Mouse (Mus musculus): Measurements from ENCODE around the gene Rbp1. TPM values are rescaled to one million over a fixed set of nuclear protein-coding genes. Genes with fewer than 3 reads are reported as not detected.
A peak's percentile ranks its signal among the peaks of the same experiment; 100 is the strongest.

The Rbp1 gene
- polyA plus RNA-seq, 1 experiment from 2014 or later: 37.0 TPM

GRCm38 (mm10) chr9:98400185-98400894 is 22.4 kb upstream of the Rbp1 start:
- H3K4me2 ChIP-seq: no peak overlapping the region
- peaks cover 62% of the 10 kb centered on the region for H3K36me3 ChIP-seq
- no peak overlapping the region for H3K9ac ChIP-seq
- no peak overlapping the region for H3K27ac ChIP-seq
- ATAC-seq: peak; percentile 36; the same call in 1 of the 2 replicates
- no peak overlapping the region for H3K4me3 ChIP-seq
- H3K9me3 ChIP-seq (replicated peaks): no peaks in the 10 kb centered on the region; the same call in 1 of the 2 replicates
- no peaks in the 10 kb centered on the region for H3K27me3 ChIP-seq (replicated peaks)
- WGBS (ENCODE audit: insufficient replicate concordance): 78% methylated on average over 13 of the region's 13 CpGs
- peaks cover 12% of the 10 kb centered on the region; the same call in 1 of the 2 replicates for H3K4me1 ChIP-seq

- ATAC-seq: no peak
- Histone ChIP-seq H3K4me3 (no peak overlapping the region), H3K4me2 (no peak overlapping the region), H3K4me1 (peaks cover 12% of the 10 kb centered on the region; the same call in 1 of the 2 replicates), H3K9me3 (replicated peaks) (no peaks in the 10 kb centered on the region), H3K27ac (no peak overlapping the region), H3K9ac (no peak overlapping the region), H3K36me3 (peaks cover 74% of the 10 kb centered on the region), H3K27me3 (replicated peaks) (no peaks in the 10 kb centered on the region)
- WGBS (ENCODE audit: insufficient replicate concordance): 74% methylated on average over 5 of the region's 5 CpGs
Measured at GRCm38 (mm10) chr9:98401611-98402010, 21.1 kb upstream of the Rbp1 start.

- no peak overlapping the region for H3K27ac ChIP-seq
- H3K4me3 ChIP-seq: no peak overlapping the region
- peaks cover 92% of the 10 kb centered on the region for H3K36me3 ChIP-seq
- no peaks in the 10 kb centered on the region for H3K4me1 ChIP-seq
- no peak overlapping the region for H3K9ac ChIP-seq
- H3K4me2 ChIP-seq: no peak overlapping the region
- H3K9me3 ChIP-seq (replicated peaks): no peaks in the 10 kb centered on the region
- 90% methylated on average over 12 of the region's 12 CpGs for WGBS (ENCODE audit: insufficient replicate concordance)
- H3K27me3 ChIP-seq (replicated peaks): no peaks in the 10 kb centered on the region
- ATAC-seq: no peak
Measured at GRCm38 (mm10) chr9:98407771-98408170, 15.0 kb upstream of the Rbp1 start.

- H3K4me2 ChIP-seq: no peak overlapping the region
- no peak overlapping the region for H3K27ac ChIP-seq
- no peak overlapping the region for H3K9ac ChIP-seq
- H3K27me3 ChIP-seq (replicated peaks): no peaks in the 10 kb centered on the region
- WGBS (ENCODE audit: insufficient replicate concordance): 23% methylated on average over 3 of the region's 3 CpGs
- ATAC-seq: peak; percentile 35; the same call in 1 of the 2 replicates
- no peak overlapping the region for H3K4me3 ChIP-seq
- no peaks in the 10 kb centered on the region for H3K9me3 ChIP-seq (replicated peaks)
- H3K4me1 ChIP-seq: no peaks in the 10 kb centered on the region
- H3K36me3 ChIP-seq: peaks cover 86% of the 10 kb centered on the region
Measured at GRCm38 (mm10) chr9:98409137-98409536, 13.6 kb upstream of the Rbp1 start.

- H3K4me3 ChIP-seq: no peak overlapping the region
- no peaks in the 10 kb centered on the region for H3K4me1 ChIP-seq
- peaks cover 37% of the 10 kb centered on the region for H3K36me3 ChIP-seq
- H3K27me3 ChIP-seq (replicated peaks): no peaks in the 10 kb centered on the region; the same call in 1 of the 2 replicates
- H3K4me2 ChIP-seq: no peak overlapping the region
- no peak overlapping the region for H3K9ac ChIP-seq
- H3K27ac ChIP-seq: no peak overlapping the region
- no peaks in the 10 kb centered on the region for H3K9me3 ChIP-seq (replicated peaks)
- 82% methylated on average over 4 of the region's 4 CpGs for WGBS (ENCODE audit: insufficient replicate concordance)
- ATAC-seq: no peak
Measured at GRCm38 (mm10) chr9:98415427-98415826, 7.3 kb upstream of the Rbp1 start.

- H3K27ac ChIP-seq: no peak overlapping the region
- H3K4me1 ChIP-seq: peaks cover 5% of the 10 kb centered on the region; the same call in 1 of the 2 replicates
- no peak overlapping the region for H3K9ac ChIP-seq
- no peak overlapping the region for H3K4me2 ChIP-seq
- H3K4me3 ChIP-seq: no peak overlapping the region
- 50% methylated on average over 7 of the region's 7 CpGs for WGBS (ENCODE audit: insufficient replicate concordance)
- no peak for ATAC-seq
- peaks cover 19% of the 10 kb centered on the region for H3K36me3 ChIP-seq
- peaks cover 13% of the 10 kb centered on the region for H3K27me3 ChIP-seq (replicated peaks)
- H3K9me3 ChIP-seq (replicated peaks): no peaks in the 10 kb centered on the region
Measured at GRCm38 (mm10) chr9:98417919-98418318, 4.8 kb upstream of the Rbp1 start.

- H3K27me3 ChIP-seq (replicated peaks): peaks cover 17% of the 10 kb centered on the region
- H3K27ac ChIP-seq: no peak overlapping the region
- WGBS (ENCODE audit: insufficient replicate concordance): 81% methylated on average over 3 of the region's 3 CpGs
- H3K4me2 ChIP-seq: no peak overlapping the region
- H3K9me3 ChIP-seq (replicated peaks): no peaks in the 10 kb centered on the region
- no peak for ATAC-seq
- no peak overlapping the region for H3K4me3 ChIP-seq
- peaks cover 16% of the 10 kb centered on the region for H3K36me3 ChIP-seq
- H3K9ac ChIP-seq: no peak overlapping the region
- H3K4me1 ChIP-seq: peaks cover 5% of the 10 kb centered on the region; the same call in 1 of the 2 replicates
Measured at GRCm38 (mm10) chr9:98418346-98418745, 4.4 kb upstream of the Rbp1 start.

- WGBS (ENCODE audit: insufficient replicate concordance): 38% methylated on average over 1 of the region's 1 CpGs
- Histone ChIP-seq H3K9ac (no peak overlapping the region), H3K4me1 (peaks cover 13% of the 10 kb centered on the region), H3K27me3 (replicated peaks) (peaks cover 41% of the 10 kb centered on the region), H3K36me3 (peaks cover 6% of the 10 kb centered on the region), H3K4me3 (no peak overlapping the region), H3K27ac (no peak overlapping the region), H3K9me3 (replicated peaks) (no peaks in the 10 kb centered on the region), H3K4me2 (no peak overlapping the region)
- ATAC-seq: no peak
Measured at GRCm38 (mm10) chr9:98420666-98421065, 2.1 kb upstream of the Rbp1 start.

- WGBS (ENCODE audit: insufficient replicate concordance): 34% methylated on average over 3 of the region's 3 CpGs
- Histone ChIP-seq H3K27me3 (replicated peaks) (peaks cover 51% of the 10 kb centered on the region), H3K9me3 (replicated peaks) (no peaks in the 10 kb centered on the region), H3K36me3 (no peaks in the 10 kb centered on the region), H3K4me1 (peaks cover 24% of the 10 kb centered on the region), H3K9ac (no peak overlapping the region), H3K4me3 (no peak overlapping the region), H3K4me2 (no peak overlapping the region), H3K27ac (0 out of 2 replicates have a peak overlapping the region, but pooled peaks have one; percentile 71)
- no peak for ATAC-seq
Measured at GRCm38 (mm10) chr9:98421903-98422302, 858 bp upstream of the Rbp1 start.

- ATAC-seq: no peak
- Histone ChIP-seq H3K4me2 (peak overlapping the region; percentile 67), H3K27me3 (replicated peaks) (peaks cover 51% of the 10 kb centered on the region), H3K9me3 (replicated peaks) (no peaks in the 10 kb centered on the region), H3K4me1 (peaks cover 42% of the 10 kb centered on the region), H3K36me3 (no peaks in the 10 kb centered on the region), H3K9ac (no peak overlapping the region), H3K27ac (no peak overlapping the region), H3K4me3 (no peak overlapping the region)
- WGBS (ENCODE audit: insufficient replicate concordance): 27% methylated on average over 4 of the region's 4 CpGs
Measured at GRCm38 (mm10) chr9:98423691-98424090, 930 bp downstream of the Rbp1 start.

- peaks cover 46% of the 10 kb centered on the region for H3K4me1 ChIP-seq
- peak overlapping the region; percentile 67 for H3K4me2 ChIP-seq
- H3K9ac ChIP-seq: no peak overlapping the region
- no peaks in the 10 kb centered on the region for H3K9me3 ChIP-seq (replicated peaks)
- peak overlapping the region; percentile 49 for H3K27ac ChIP-seq
- no peaks in the 10 kb centered on the region for H3K36me3 ChIP-seq
- peaks cover 51% of the 10 kb centered on the region for H3K27me3 ChIP-seq (replicated peaks)
- H3K4me3 ChIP-seq: peak overlapping the region; percentile 57
- no peak for ATAC-seq
- 7% methylated on average over 8 of the region's 8 CpGs for WGBS (ENCODE audit: insufficient replicate concordance)
Measured at GRCm38 (mm10) chr9:98424291-98424690, 1.5 kb downstream of the Rbp1 start.

GRCm38 (mm10) chr9:98424725-98425210 is 2.0 kb downstream of the Rbp1 start:
- peak; percentile 33; the same call in 1 of the 2 replicates for ATAC-seq
- H3K27ac ChIP-seq: peak overlapping the region; percentile 45; the same call in 1 of the 2 replicates
- H3K4me2 ChIP-seq: peak overlapping the region; percentile 67
- H3K9me3 ChIP-seq (replicated peaks): no peaks in the 10 kb centered on the region
- H3K4me1 ChIP-seq: peaks cover 51% of the 10 kb centered on the region
- H3K9ac ChIP-seq: peak overlapping the region; percentile 55
- WGBS (ENCODE audit: insufficient replicate concordance): under 1% methylated on average over 40 of the region's 42 CpGs
- peak overlapping the region; percentile 57 for H3K4me3 ChIP-seq
- peaks cover 51% of the 10 kb centered on the region for H3K27me3 ChIP-seq (replicated peaks)
- no peaks in the 10 kb centered on the region for H3K36me3 ChIP-seq

Measured in liver, embryonic 12.5 days (tissue).